Mouse (Mus musculus) thymus, adult 2 months (tissue): ENCODE measurements around the gene Lsm2.

Source experiments
- CTCF ChIP-seq: fragments of 200-500 bp; IDR thresholded peaks from 2 replicates; pipeline ENCODE4 v1.5.1; 2012; ENCODE audit warnings: mild to moderate bottlenecking, control low read depth, low read length, moderate library complexity, borderline replicate concordance; ENCODE audit not compliant: control insufficient read depth, poor library complexity, insufficient read depth; ENCODE audit errors: extremely low read depth
- POLR2A ChIP-seq: fragments of 200-500 bp; IDR thresholded peaks from 2 replicates; pipeline ENCODE4 v1.6.1; 2012; ENCODE audit warnings: mild to moderate bottlenecking, low read length, control low read depth, moderate library complexity; ENCODE audit not compliant: control insufficient read depth, poor library complexity, insufficient read depth; ENCODE audit errors: extremely low read depth

DNA sequence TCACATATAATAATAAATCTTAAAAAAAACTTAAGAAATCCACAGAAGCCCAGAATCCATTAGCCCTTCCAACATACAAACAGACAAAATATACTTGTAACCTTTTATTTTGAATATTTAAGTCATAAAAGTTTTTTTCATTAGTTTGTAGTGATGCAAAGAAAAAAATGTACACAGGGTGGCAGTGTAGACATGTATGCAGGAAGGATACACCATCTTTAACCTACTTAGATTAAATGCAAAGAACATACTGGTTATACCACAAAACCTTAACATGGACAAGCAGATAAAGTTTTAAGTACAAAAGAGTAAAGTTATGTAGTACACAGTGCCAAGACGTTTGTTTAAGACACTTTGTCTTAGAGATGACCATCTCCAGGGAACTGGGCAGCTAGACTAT lies 25.3 kb upstream of the Lsm2 start:
- TF ChIP-seq POLR2A (no peak), CTCF (no peak)
